Mouse (Mus musculus): ENCODE measurements around the gene Edar.

DNA sequence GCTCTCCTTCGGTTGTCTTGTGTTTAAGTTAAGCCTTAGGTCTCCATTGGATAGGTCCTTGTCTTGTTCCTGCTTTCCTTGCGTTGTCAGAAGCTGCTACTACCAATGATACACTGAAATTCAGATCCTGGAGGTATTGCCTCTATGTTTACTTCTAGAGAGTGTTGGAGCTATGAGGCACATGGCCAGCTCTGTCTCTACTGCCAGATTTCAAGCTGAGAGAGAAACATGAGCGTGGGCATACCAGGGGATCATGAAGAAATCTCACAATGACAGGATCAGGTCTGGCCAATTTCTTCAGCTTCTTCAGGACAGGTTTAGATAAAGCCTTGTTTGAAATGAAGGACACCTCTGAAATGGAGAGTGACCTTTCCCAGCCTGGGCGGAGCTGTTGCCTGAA lies 23.5 kb upstream of the Edar start:
- no peak for TF ChIP-seq CTCF (IDR thresholded peaks at IDR 0.05; ENCODE audit: low read depth)
- TF ChIP-seq EP300 (IDR thresholded peaks at IDR 0.05; ENCODE audit: low read depth): no peak

Data from liver, embryonic 14.5 days (tissue).